Mouse (Mus musculus): ENCODE results near the gene Sptan1.

Sptan1 gene

GRCm38 (mm10) chr2:30061215-30062166 is 96.1 kb downstream of the Sptan1 start:
- peak; percentile 81 for DNase-seq (ENCODE audit: low spot score)

DNA sequence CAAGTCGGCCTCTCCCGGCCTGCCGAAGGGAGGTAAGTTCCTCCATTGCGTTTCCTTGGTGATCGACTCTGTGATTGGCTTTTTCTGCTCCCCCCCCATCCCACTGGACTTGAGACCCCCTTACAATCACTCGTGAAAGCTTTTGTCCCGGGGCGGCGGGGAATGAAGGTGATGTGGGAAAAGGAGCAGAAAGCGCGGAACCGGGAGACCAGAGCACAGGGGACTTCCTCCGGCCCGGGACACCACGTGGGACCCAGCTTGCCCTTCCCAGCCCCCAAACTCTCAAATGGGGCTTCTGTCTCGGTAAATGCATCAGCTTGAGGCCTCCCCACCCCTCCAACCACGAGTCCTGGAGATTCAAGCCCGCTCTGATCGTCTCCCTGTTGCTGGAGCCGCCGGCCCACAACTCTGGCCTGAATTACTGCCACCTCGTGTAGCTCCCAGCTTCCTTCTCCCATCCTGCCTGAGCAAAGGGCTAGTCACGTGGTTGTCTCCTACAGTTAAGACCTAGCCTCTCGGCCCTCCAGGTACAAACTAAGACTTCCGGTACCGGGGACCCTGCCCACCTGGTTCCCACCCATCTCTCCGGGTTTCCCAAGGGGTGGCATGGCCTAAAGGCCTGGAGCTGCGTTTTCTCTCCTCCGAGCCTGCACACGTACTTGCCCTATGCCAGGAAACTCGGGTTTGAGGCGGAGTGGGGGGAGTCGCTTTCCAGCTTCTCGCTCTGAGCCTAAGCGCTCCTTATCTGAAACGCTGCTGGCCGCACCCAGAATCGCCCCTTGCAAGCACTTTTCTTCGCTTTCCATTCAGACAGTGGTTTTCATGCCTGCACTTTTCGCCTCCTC is 97.1 kb downstream of the Sptan1 start:
- DNase-seq (ENCODE audit: low spot score): peak; percentile 73

GRCm38 (mm10) chr2:30063235-30063634 is 97.9 kb downstream of the Sptan1 start:
- no peak for DNase-seq (ENCODE audit: low spot score)

DNA sequence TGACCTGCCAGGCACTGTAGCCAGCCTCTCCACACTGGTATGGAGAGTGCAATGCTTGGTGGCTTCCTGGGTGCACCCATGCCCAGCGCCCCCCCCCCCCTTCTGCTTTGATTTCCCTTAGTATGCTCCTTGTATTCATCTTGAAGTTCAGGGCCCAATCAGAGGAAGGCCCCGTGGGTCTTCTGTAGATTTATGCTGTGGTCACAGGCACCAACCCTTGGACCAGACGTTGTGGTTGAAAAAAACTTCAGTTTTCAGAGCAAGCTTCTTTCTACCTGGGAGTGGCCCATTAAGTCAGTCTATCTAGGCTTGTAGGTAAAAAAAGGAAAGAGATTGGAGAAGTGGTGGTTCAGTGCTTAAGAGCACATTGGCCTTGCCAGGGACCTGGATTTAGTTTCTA is 98.4 kb downstream of the Sptan1 start:
- no peak for DNase-seq (ENCODE audit: low spot score)

DNA sequence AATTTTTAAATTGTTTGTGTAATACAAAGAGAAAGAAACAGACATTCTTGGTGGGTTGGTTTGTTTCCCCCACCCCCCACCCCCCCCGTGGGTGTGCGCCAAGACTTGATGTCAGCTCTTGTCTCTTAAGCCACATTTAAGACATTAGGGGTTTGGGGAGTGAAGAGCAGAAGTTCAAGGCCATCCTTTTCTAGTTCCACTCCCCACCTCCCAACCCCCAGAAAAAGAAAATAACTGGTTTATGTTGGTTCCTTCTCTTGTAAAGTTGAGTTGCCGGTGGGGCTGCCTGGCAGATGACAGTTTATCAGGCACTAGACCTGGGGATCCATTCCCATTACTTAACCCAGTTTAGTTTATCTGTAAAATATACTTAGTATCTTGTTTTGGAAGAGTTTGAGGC is 98.9 kb downstream of the Sptan1 start:
- no peak for DNase-seq (ENCODE audit: low spot score)

GRCm38 (mm10) chr2:30066046-30066901 is 100.9 kb downstream of the Sptan1 start:
- peak; percentile 97 for DNase-seq (ENCODE audit: low spot score)

GRCm38 (mm10) chr2:30067031-30067888 is 101.9 kb downstream of the Sptan1 start:
- peak; percentile 62 for DNase-seq (ENCODE audit: low spot score)

DNA sequence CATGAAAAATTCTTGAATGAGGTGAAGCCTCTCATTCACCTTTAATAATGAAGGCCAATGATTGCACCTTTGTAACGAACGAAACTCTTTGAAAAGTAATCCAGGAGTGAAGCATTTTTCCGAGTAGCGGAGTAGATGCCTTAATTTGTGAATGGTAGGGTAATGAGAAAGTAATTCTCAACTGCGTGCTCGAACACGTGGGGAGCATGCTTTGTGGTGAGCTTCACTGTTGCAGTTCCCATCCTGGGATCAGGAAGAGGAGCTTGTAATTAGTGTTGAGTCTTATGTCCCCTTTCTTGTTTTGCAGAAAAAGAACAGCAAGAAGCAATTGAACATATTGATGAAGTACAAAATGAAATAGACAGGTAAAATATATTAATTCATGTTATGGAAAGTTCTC is 102.6 kb downstream of the Sptan1 start:
- DNase-seq (ENCODE audit: low spot score): no peak

GRCm38 (mm10) chr2:30072875-30073274 is 107.5 kb downstream of the Sptan1 start:
- no peak for DNase-seq (ENCODE audit: low spot score)

DNA sequence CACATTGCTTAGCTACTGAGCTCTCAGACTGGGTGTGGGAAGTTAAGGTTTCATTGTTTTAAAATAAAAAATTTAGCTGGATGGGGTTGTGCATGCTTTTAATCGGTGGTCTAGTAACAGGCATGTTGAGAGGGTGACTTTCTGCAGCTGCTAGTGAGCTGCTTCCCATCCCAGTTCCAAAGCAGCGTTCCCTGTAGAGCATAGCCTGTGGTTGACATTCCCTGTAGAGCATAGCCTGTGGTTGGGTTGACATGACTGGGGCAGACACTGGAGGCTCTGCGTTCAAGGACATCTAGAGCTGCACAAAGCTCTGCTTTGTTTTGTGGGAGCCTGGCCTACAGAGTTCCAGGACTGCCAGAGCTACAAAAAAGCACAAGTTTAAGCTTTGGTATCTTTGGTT is 107.9 kb downstream of the Sptan1 start:
- no peak for DNase-seq (ENCODE audit: low spot score)

DNA sequence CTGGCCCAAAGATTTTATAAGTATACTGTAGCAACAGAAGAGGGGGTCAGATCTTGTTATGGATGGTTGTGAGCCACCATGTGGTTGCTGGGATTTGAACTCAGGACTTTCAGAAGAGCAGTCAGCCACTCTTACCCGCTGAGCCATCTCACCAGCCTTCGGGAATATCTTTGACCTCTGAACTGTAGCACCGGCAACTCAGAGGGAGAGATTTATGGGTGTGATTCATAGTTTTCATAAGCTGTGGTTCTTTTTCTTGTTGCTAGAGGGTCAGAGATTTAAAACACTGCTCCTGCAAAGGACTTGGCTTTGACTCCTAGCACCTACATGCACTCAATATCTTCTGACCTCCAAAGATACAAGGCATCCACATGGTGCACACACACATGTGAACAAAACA is 110.3 kb downstream of the Sptan1 start:
- no peak for DNase-seq (ENCODE audit: low spot score)

- DNase-seq (ENCODE audit: low spot score): no peak
Observed at GRCm38 (mm10) chr2:30076439-30076838, 111.1 kb downstream of the Sptan1 start.

GRCm38 (mm10) chr2:30076959-30077358 is 111.6 kb downstream of the Sptan1 start:
- DNase-seq (ENCODE audit: low spot score): no peak

- DNase-seq (ENCODE audit: low spot score): peak; percentile 94
Observed at GRCm38 (mm10) chr2:30077502-30078348, 112.4 kb downstream of the Sptan1 start, which contains the start of gene Pkn3. Pkn3 (plus strand) TSS chr2:30077684.

- DNase-seq (ENCODE audit: low spot score): no peak
Observed at GRCm38 (mm10) chr2:30078349-30078712, 113.0 kb downstream of the Sptan1 start.

- no peak for DNase-seq (ENCODE audit: low spot score)
Observed at GRCm38 (mm10) chr2:30078760-30079159, 113.4 kb downstream of the Sptan1 start.

DNA sequence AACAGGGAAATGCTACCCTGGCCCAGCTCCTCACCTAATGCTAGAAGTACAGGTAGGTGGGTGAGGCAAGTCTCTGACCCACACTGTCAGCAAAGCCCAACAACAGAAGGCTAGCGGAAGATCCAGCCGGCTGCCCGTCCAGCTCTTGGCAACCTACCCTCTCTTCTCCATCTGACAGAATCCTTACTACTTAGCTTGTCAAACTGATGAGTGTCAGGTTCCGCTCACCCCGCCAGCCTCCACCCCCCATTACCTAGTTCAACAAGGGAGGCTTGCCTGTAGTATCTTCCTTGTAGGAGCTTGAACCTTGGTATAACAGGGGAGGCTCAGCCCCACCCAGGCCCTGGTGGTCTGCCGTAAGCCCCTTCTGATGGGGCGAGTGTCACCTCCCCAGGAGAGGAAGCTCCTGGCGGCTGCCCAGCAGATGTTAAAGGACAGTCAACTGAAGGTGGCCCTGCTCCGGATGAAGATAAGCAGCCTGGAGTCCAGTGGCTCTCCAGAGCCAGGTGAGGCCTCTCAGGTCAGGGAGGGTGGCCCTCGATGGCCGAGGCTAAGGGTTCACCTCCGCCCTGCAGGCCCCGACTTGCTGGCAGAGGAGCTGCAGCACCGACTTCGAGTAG is 114.9 kb downstream of the Sptan1 start:
- no peak for DNase-seq (ENCODE audit: low spot score)

Data from testis, postnatal 10 days (tissue).